In the genomic region with DNA sequence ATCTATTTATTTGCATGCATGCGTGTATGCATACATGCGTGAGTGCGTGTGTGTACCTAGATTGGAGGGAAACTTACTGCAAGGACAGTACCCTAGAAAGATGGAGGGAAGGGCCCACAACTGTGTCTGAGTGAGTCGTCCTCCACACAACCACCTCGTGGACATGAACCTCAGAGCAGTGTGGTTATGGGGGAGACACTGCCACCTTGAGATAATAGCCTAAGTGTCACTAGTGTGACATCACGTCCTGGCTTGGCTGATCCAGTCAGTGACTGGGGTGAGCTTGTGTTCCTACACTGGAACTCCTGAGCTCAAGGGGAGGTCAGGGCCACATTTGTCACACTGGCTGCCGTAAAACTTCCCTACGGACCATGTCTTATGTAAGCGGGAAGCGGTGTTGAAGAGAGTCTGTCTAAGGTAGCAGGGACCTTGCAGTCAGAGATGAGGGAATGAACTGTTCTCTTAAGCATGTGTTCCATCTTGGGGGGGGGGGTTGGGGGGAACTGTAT, we compare ENCODE assay signal across 26 mouse cellular contexts.
"Had no signal": no experiment of that assay in that cellular context is flagged by ENCODE, and none has a peak within 500 bp of the region (broad histone marks: within the 10 kb centered on the region; RNA-seq: fewer than 3 reads in every experiment).

No protein-coding gene starts in this region.

- DNase-seq: gastrocnemius, postnatal 14 days; gastrocnemius, postnatal 36 days; heart, adult 11 months; heart, adult 2 months; heart, postnatal 14 days; heart, postnatal 36 days; kidney, adult 11 months; kidney, adult 2 months; kidney, adult 9 months; kidney, postnatal 14 days; kidney, postnatal 36 days; layer of hippocampus, adult 9-11 months; layer of hippocampus, postnatal 36 days; liver; liver, embryonic 13.5 days had no signal

- H3K9ac ChIP-seq: heart, embryonic 13.5 days; heart, embryonic 15.5 days; hindbrain, embryonic 13.5 days; hindbrain, embryonic 15.5 days; kidney, embryonic 15.5 days; limb, embryonic 12.5 days; liver, embryonic 13.5 days; liver, embryonic 15.5 days had no signal

- H3K4me3 ChIP-seq: heart, adult 2 months; heart, embryonic 13.5 days; heart, embryonic 15.5 days; hindbrain, embryonic 13.5 days; hindbrain, embryonic 15.5 days; kidney, embryonic 15.5 days; limb, embryonic 10.5 days; limb, embryonic 12.5 days; liver, embryonic 13.5 days; liver, embryonic 15.5 days had no signal

- H3K27ac ChIP-seq: heart, adult 2 months; heart, embryonic 13.5 days; heart, embryonic 15.5 days; hindbrain, embryonic 13.5 days; hindbrain, embryonic 15.5 days; hindbrain, postnatal 0 days; kidney, embryonic 15.5 days; kidney, postnatal 0 days; limb, embryonic 10.5 days; limb, embryonic 12.5 days; liver, embryonic 13.5 days; liver, embryonic 15.5 days had no signal

- H3K9me3 ChIP-seq: heart, embryonic 15.5 days; hindbrain, embryonic 13.5 days; hindbrain, embryonic 15.5 days; limb, embryonic 10.5 days; liver, embryonic 13.5 days; liver, embryonic 15.5 days had no signal

- H3K36me3 ChIP-seq: heart, embryonic 13.5 days; heart, embryonic 15.5 days; hindbrain, embryonic 13.5 days; hindbrain, embryonic 15.5 days; kidney, embryonic 15.5 days; limb, embryonic 10.5 days; limb, embryonic 12.5 days; liver, embryonic 13.5 days; liver, embryonic 15.5 days had no signal

- H3K4me1 ChIP-seq: liver, embryonic 13.5 days; liver, embryonic 15.5 days had no signal

- ATAC-seq: hindbrain, postnatal 0 days; intestine, embryonic 16.5 days had no signal
